Mouse (Mus musculus) heart, embryonic 13.5 days (tissue): Measurements from ENCODE around the gene Syce3. TPM values are rescaled to one million over a fixed set of nuclear protein-coding genes. Genes with fewer than 3 reads are reported as not detected.

ENCODE experiments used
- ATAC-seq: fragments of 200-750 bp; cut with Nextera tagmentation; 2 replicates; pipeline ENCODE4 v1.8.0; 2017; ENCODE audit warnings: moderate TSS enrichment; ENCODE audit not compliant: insufficient number of reproducible peaks, low FRiP score, low TSS enrichment; ENCODE audit errors: extremely low read depth
- H3K27ac ChIP-seq: fragments of 300-500 bp; sonication (generic); replicated peaks from 2 replicates; pipeline ENCODE4 v1.5.1; 2015; ENCODE audit warnings: moderate library complexity, mild to moderate bottlenecking, inconsistent platforms
- H3K27me3 ChIP-seq: fragments of 300-500 bp; sonication (generic); replicated peaks from 2 replicates; pipeline ENCODE4 v1.6.1; 2015; ENCODE audit warnings: mild to moderate bottlenecking, inconsistent platforms
- H3K36me3 ChIP-seq: fragments of 300-500 bp; sonication (generic); 2 replicates; pipeline ENCODE4 v1.6.1; 2015; ENCODE audit warnings: mild to moderate bottlenecking, inconsistent platforms
- H3K4me1 ChIP-seq: fragments of 300-500 bp; sonication (generic); 2 replicates; pipeline ENCODE4 v1.6.1; 2015; ENCODE audit warnings: inconsistent platforms
- H3K4me2 ChIP-seq: fragments of 300-500 bp; sonication (generic); 2 replicates; pipeline ENCODE4 v1.6.1; 2015; ENCODE audit warnings: inconsistent platforms, mild to moderate bottlenecking, moderate library complexity
- H3K4me3 ChIP-seq: fragments of 300-500 bp; sonication (generic); 2 replicates; pipeline ENCODE4 v1.5.1; 2015; ENCODE audit warnings: moderate library complexity, mild to moderate bottlenecking, inconsistent platforms
- H3K9ac ChIP-seq: fragments of 300-500 bp; sonication (generic); 2 replicates; pipeline ENCODE4 v1.6.1; 2015; ENCODE audit warnings: inconsistent platforms, mild to moderate bottlenecking, moderate library complexity
- H3K9me3 ChIP-seq: fragments of 300-500 bp; sonication (generic); 2 replicates; pipeline ENCODE4 v1.6.1; 2016; ENCODE audit warnings: inconsistent platforms
- WGBS: fragments of 180-500 bp; shearing (Covaris S2); methylation state at CpG from one replicate; pipeline ENCODE4 v1.1.7; 2015; ENCODE audit warnings: mixed read lengths; 5-methylcytosine and 5-hydroxymethylcytosine counted together
- polyA plus RNA-seq: library from polyadenylated mRNA; unstranded; fragments of >200 nt; fragmentation: Nextera tagmentation; extraction: Ambion mirVana; gene quantifications from 2 replicates; pipeline ENCODE4 v1.2.1, GENCODE M21; 2015

Syce3 gene
- polyA plus RNA-seq, 1 experiment from 2014 or later, result not detected

DNA sequence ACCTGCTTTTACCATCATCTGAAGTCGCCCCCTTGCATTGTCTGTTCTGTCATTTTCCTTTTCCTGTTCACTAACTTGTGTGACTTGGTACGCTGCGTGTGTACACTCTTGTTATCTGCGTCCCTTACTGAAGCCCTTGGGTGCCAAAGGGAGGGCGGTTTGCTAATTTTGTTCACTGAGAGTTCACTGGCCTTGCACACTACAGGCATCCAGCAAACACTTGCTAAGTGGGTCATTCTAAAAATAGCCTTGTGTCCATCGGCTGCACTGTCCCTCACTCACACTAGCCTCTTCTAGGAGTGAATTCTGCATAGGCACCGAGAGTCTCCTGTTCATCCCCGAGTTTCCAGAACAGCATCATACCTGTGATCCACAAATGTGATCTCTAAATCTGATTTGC is 5.0 kb upstream of the Syce3 start:
- no peak overlapping the region for H3K4me3 ChIP-seq
- ATAC-seq, result no peak; the same call in 1 of the 2 replicates
- H3K4me2 ChIP-seq, result peak overlapping the region; percentile 33; the same call in 1 of the 2 replicates
- no peaks in the 10 kb centered on the region for H3K9me3 ChIP-seq
- no peak overlapping the region; the same call in 1 of the 2 replicates for H3K9ac ChIP-seq
- peak overlapping the region; percentile 84 for H3K27ac ChIP-seq
- H3K4me1 ChIP-seq, result peaks cover 24% of the 10 kb centered on the region
- no peaks in the 10 kb centered on the region for H3K27me3 ChIP-seq
- peaks cover 47% of the 10 kb centered on the region for H3K36me3 ChIP-seq
- WGBS, result 34% methylated on average over 8 of the region's 8 CpGs

DNA sequence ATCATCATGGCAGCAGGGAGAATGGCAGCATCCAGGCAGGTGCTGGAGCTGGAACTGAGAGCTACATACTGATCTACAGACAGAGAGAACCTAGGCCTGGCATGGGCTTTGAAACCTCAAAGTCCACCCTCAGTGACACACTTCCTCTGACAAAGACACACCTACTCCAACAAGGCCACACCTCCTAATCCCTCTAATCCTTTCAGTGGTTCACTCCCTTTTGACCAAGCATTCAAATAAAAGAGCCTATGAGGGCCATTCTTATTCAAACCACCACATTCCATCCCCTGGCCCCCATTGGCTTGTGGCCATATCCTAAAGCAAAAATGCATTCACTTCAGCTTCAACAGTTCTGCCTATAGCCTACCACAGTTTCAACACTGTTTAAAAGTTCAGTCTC is 3.6 kb downstream of the Syce3 start:
- Histone ChIP-seq H3K9ac (no peak overlapping the region), H3K4me1 (no peaks in the 10 kb centered on the region), H3K36me3 (0 out of 2 replicates have a peak, but pooled peaks cover 4% of the 10 kb centered on the region), H3K4me3 (no peak overlapping the region), H3K27ac (no peak overlapping the region), H3K27me3 (no peaks in the 10 kb centered on the region), H3K4me2 (no peak overlapping the region), H3K9me3 (peaks cover 13% of the 10 kb centered on the region)
- ATAC-seq, result no peak

DNA sequence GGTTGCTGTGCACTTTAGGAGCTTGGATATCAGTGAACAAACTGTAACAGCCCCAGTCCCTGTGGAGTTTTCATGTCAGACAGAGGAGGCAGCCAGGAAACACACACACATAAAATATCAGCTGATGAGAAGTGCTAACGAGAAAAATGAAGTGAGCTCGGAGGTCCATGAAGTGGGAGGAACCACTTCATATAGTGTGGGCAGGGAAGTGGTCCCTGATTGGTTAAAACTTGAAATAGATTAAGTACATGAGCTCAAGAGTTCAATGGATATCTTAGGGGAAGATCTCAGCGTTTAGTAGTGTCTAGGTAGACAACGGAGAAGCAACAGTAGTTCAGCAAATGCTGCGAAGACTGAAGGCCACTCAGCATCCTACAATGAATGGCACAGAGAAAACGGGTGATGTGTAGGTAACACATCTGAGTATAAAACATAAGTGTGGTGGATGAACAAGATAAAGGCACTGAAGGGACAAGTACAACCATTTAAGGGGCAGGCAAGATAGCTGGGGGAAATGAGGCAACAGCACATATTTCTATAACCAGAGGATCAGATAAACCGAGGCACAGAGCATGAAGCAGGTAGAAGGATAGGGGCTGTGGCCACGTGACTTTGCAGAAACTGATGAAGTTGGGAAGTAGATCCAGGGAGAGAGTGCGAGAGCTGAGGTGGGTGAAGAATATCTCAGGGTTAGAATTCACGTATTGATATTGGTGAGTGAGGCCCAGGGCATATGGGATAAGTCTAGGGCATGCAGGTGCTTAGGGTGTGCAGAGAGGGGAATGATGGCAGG is 5.3 kb downstream of the Syce3 start:
- Histone ChIP-seq H3K9ac (no peak overlapping the region), H3K9me3 (peaks cover 12% of the 10 kb centered on the region)
- WGBS, result 74% methylated on average over 10 of the region's 10 CpGs

DNA sequence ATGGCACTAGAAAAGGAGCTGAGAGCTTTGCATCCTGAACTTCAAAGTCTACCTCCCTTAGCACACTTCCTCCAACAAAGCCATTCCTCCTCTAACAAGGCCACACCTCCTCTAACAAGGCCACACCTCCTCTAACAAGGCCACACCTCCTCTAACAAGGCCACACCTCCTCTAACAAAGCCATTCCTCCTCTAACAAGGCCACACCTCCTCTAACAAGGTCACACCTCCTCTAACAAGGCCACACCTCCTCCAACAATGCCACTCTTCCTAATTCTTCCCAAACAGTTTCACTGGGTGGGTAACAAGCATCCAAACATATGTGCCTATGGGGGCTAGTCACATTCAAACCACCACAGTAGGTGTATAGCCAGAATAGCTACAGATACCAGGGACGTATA is 7.8 kb downstream of the Syce3 start:
- H3K9ac ChIP-seq, result no peak overlapping the region
- 0 out of 2 replicates have a peak, but pooled peaks cover 3% of the 10 kb centered on the region for H3K9me3 ChIP-seq
- WGBS, result 85% methylated on average over 1 of the region's 1 CpGs
- H3K36me3 ChIP-seq, result no peaks in the 10 kb centered on the region
- H3K27me3 ChIP-seq, result no peaks in the 10 kb centered on the region
- H3K4me1 ChIP-seq, result no peaks in the 10 kb centered on the region
- no peak overlapping the region for H3K4me2 ChIP-seq
- H3K27ac ChIP-seq, result no peak overlapping the region
- ATAC-seq, result no peak
- H3K4me3 ChIP-seq, result no peak overlapping the region

More for the DNA sequence above, 5.3 kb downstream of the Syce3 start:
- no peak for ATAC-seq
- Histone ChIP-seq H3K36me3 (0 out of 2 replicates have a peak, but pooled peaks cover 4% of the 10 kb centered on the region), H3K4me2 (no peak overlapping the region), H3K4me3 (no peak overlapping the region), H3K4me1 (no peaks in the 10 kb centered on the region), H3K27ac (no peak overlapping the region), H3K27me3 (no peaks in the 10 kb centered on the region)

DNA sequence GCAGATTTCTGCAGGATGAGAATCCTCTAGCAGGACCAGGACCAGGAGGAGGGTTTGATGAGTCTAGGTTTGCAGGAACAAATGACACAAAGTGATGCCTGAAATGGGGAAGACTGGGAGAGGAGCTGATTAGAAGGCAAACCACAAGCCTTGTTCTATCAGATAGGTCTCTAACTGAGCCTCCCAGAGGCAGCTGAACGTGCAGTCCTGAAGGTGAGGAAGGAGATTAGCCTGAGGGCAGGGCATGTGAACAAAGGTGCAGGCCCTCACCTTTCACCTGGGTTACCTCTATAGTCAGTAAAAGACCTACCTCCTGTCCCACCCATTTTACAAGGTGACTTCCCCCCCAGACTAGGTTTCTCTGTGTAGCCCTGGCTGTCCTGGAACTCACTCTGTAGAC is 10.6 kb downstream of the Syce3 start:
- H3K36me3 ChIP-seq, result no peaks in the 10 kb centered on the region
- no peak overlapping the region for H3K9ac ChIP-seq
- H3K4me3 ChIP-seq, result no peak overlapping the region
- H3K9me3 ChIP-seq, result no peaks in the 10 kb centered on the region
- WGBS, result 39% methylated on average over 1 of the region's 1 CpGs
- no peak overlapping the region for H3K27ac ChIP-seq
- H3K27me3 ChIP-seq, result no peaks in the 10 kb centered on the region
- ATAC-seq, result no peak
- no peak overlapping the region for H3K4me2 ChIP-seq
- no peaks in the 10 kb centered on the region for H3K4me1 ChIP-seq

DNA sequence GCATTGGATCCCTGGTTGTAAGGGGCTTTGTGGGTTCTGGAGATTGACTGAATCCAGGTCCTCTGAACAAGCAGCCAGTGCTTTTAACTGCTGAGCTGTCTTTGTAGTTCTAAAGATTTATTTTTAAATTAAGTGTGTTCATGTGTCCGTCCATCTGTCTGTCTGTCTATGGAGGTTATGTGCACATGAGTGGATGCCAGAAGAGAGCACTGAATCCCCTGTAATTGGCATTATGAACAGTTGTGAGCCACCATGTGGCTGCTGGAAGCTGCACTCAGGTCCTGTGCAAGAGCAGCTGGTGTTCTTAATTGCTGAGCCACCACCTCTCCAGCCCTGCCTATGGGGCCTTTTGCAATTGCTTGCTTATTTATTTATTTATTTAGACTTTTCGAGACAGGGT is 12.2 kb downstream of the Syce3 start:
- H3K36me3 ChIP-seq, result no peaks in the 10 kb centered on the region
- 74% methylated on average over 2 of the region's 2 CpGs for WGBS
- no peaks in the 10 kb centered on the region for H3K4me1 ChIP-seq
- ATAC-seq, result no peak
- no peak overlapping the region for H3K27ac ChIP-seq
- no peak overlapping the region for H3K9ac ChIP-seq
- no peak overlapping the region for H3K4me2 ChIP-seq
- no peak overlapping the region for H3K4me3 ChIP-seq
- H3K9me3 ChIP-seq, result no peaks in the 10 kb centered on the region
- no peaks in the 10 kb centered on the region for H3K27me3 ChIP-seq

DNA sequence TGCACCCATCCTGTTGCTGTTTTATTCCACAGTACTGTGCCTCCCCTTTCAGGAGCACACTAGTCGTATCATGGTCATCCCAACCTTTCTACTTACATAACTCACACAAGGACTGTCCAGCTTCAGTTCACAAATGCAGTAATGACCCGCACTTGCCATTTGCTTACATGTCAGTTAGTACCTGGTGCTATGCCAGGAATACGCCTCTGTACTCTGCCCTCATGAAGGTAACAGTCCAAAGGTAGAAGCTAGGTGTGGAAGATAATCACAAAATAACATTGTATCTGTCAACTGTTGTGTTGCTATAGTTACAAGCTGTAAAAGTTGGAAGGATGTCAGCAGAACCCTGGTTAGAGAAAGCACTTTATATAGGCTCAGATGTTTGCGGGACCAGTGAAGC is 13.4 kb downstream of the Syce3 start:
- H3K36me3 ChIP-seq, result no peaks in the 10 kb centered on the region
- no peak for ATAC-seq
- 80% methylated on average over 4 of the region's 4 CpGs for WGBS

DNA sequence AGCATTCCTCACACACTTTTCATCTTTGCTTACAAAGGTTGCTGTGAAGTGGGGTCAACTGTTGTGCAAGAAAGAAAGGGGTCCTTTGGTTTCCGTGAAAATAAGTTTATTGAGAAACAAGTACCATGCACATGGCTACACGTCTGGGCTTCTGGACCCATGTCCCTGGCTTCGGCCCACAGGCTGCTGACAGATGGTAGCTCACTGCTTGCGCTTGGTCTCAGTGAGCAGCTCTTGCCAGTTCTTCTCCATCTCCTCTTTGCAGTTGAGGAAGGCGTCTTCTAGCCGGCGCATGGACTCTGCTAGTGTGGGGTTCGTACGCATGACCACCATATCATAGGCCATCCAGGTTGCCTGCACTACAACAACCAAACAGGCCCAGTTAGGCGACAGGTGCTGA is 20.2 kb downstream of the Syce3 start:
- Histone ChIP-seq H3K36me3 (no peaks in the 10 kb centered on the region), H3K27me3 (peaks cover 38% of the 10 kb centered on the region), H3K9me3 (no peaks in the 10 kb centered on the region), H3K27ac (no peak overlapping the region), H3K4me1 (no peaks in the 10 kb centered on the region), H3K9ac (no peak overlapping the region), H3K4me2 (no peak overlapping the region), H3K4me3 (no peak overlapping the region)
- WGBS, result 84% methylated on average over 10 of the region's 10 CpGs
- ATAC-seq, result no peak

More for the DNA sequence above, 13.4 kb downstream of the Syce3 start:
- Histone ChIP-seq H3K4me2 (no peak overlapping the region), H3K4me3 (no peak overlapping the region), H3K27ac (no peak overlapping the region), H3K4me1 (no peaks in the 10 kb centered on the region), H3K9me3 (no peaks in the 10 kb centered on the region), H3K9ac (no peak overlapping the region), H3K27me3 (no peaks in the 10 kb centered on the region)

DNA sequence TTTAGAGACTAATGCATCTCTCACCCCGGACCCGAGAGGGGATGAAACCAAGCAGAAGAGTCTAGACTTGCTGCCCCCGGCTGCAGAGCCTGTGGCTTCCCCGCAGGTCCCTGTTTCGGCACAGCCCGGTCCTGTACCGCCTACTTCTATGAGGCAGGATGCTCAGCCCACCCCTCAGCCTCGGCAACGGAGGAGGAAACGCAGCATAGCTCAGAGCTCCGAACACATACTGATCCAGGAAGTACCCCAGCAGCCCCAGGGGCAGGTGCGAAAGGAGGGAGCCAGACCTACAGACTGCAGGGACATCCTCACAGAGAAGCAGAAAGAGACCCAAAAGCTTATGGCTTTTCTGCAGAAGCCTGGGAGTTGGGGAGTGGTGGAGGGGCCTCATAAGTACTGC is 23.2 kb downstream of the Syce3 start:
- no peak for ATAC-seq

DNA sequence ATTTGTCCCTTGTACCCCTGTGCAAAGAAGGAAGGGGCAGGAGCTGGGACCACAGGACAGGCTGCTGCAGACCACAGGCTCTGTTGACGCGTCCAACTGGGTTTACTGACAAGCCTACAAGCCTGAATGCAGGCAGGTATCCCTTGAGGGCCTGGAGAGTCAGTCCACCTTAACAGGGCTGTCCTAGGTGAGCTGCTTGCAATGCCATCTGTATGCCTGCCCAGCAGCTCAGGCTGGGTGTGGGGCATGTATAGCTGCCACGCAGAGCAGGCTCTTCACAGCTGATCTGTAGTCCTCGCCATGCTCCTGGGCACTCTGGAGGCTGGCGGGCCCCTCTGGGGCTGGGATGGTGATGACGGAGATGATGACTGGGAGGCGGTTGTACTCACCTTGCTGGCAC is 25.7 kb downstream of the Syce3 start, which contains the start of gene Klhdc7b:
TSS of gene Klhdc7b (plus strand) at position 301 of the 400 bp plus-strand sequence.
- Histone ChIP-seq H3K9ac (no peak within 1 kb of the TSS), H3K4me1 (peaks cover under 1% of the 10 kb centered on the region), H3K4me2 (no peak within 1 kb of the TSS), H3K9me3 (no peaks in the 10 kb centered on the region), H3K4me3 (no peak within 1 kb of the TSS), H3K27ac (no peak within 1 kb of the TSS), H3K27me3 (peaks cover 75% of the 10 kb centered on the region), H3K36me3 (no peaks in the 10 kb centered on the region)
- ATAC-seq, result 0 out of 2 replicates have a peak, but pooled peaks have one; percentile 23
- WGBS, result 72% methylated on average over 7 of the region's 7 CpGs

More for the DNA sequence above, 23.2 kb downstream of the Syce3 start:
- no peak overlapping the region for H3K4me2 ChIP-seq
- H3K4me3 ChIP-seq, result no peak overlapping the region
- peaks cover 56% of the 10 kb centered on the region for H3K27me3 ChIP-seq
- WGBS, result 33% methylated on average over 12 of the region's 12 CpGs
- H3K36me3 ChIP-seq, result no peaks in the 10 kb centered on the region
- H3K4me1 ChIP-seq, result no peaks in the 10 kb centered on the region
- H3K27ac ChIP-seq, result no peak overlapping the region
- H3K9me3 ChIP-seq, result no peaks in the 10 kb centered on the region
- no peak overlapping the region for H3K9ac ChIP-seq

DNA sequence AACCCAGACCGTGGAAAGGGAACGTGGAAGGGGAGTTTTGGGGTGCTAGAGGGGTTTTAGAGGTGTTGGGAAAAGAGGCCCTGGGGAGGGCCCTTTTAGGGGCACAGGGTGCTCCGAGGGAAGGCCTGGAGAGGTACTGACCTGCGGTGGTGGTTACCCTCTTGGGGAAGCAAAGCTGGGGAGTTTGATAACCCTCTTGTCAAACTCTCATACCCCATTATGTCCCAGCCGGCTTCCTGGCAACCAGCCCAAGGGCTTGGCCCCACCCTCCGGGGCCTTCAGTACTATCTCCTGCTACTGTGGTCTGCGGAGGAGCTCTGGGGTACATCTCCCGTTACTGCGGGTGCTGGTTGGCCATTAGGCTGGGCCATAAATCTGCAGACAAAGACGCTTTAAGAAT is 30.9 kb downstream of the Syce3 start:
- peaks cover 75% of the 10 kb centered on the region for H3K27me3 ChIP-seq
- H3K4me1 ChIP-seq, result peaks cover 30% of the 10 kb centered on the region
- no peak overlapping the region for H3K27ac ChIP-seq
- peak overlapping the region; percentile 82 for H3K4me2 ChIP-seq
- H3K9me3 ChIP-seq, result no peaks in the 10 kb centered on the region
- H3K4me3 ChIP-seq, result peak overlapping the region; percentile 54
- H3K36me3 ChIP-seq, result no peaks in the 10 kb centered on the region
- peak overlapping the region; percentile 71 for H3K9ac ChIP-seq
- ATAC-seq, result no peak
- 9% methylated on average over 10 of the region's 10 CpGs for WGBS
